20 mouse cellular contexts compared by ENCODE assay signal in the genomic region with DNA sequence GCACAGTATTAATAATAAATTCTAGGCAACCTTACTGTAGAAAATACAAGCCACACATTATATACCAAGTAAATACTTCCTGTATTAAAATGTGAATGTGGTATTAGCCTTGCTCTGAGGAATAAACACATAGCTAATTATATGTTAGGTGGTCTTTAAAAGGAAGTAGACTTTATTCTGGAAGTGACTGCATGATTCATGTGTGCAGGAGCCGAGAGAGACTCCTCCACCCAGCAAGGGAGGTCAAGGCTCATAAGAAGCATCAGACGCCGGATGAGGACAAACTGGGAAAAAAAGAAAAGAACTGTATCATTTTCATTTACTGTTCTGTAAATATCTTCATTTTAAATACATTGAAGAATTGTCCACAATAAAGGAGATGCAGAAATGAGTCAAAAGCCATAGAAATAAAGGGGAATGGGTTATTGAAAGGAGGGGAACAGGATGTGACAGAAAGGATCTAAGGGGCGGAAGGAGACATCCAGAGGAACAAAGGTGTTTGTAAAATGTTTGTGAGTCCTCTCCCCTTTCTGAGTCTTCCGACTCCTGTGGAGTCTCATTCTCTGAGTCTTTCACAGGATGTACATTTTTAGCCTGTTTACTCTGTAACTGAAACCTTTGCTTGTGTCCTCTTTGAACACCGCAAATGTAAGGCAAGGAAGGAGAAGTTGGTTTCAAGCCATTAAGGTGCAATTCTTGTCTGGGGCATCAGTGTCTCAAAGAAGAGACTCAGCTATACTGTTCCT.
DNase-seq lines count a peak whose midpoint lies in the region; ATAC-seq and TF ChIP-seq lines count a peak whose summit lies in the region.
"Had no signal": no experiment of that assay in that cellular context is flagged by ENCODE, and none has a peak within 500 bp of the region (broad histone marks: within the 10 kb centered on the region; RNA-seq: fewer than 3 reads in every experiment).

No protein-coding gene starts in this region.

- TF ChIP-seq POLR2A in thymus, adult 2 months (IDR thresholded peaks at IDR 0.05; ENCODE audit: control insufficient read depth, extremely low read depth, insufficient read depth, low read length, poor library complexity), result no peak
- TF ChIP-seq POLR2A in MEL (IDR thresholded peaks at IDR 0.05; ENCODE audit: control insufficient read depth in 1 of 2, insufficient read depth in 1 of 2, low read depth in 1 of 2, low read length in 2 of 2, poor library complexity in 1 of 2), result 0 out of 4 replicates have a peak, but pooled peaks of 1 of the 2 experiments have one; percentile 13

- TF ChIP-seq RAD21 in MEL (IDR thresholded peaks at IDR 0.05; ENCODE audit: low read depth, low read length), result no peak

- no peaks in the 10 kb centered on the region for H3K27me3 ChIP-seq in thymus, adult 2 months (ENCODE audit: control insufficient read depth, insufficient read depth, low read length)
- no peaks in the 10 kb centered on the region for H3K27me3 ChIP-seq in MEL (ENCODE audit: control insufficient read depth in 1 of 2, insufficient read depth in 2 of 2, low read length in 2 of 2)
- no peaks in the 10 kb centered on the region for H3K27me3 ChIP-seq in splenic B cell, adult 2 months (ENCODE audit: control insufficient read depth, insufficient read depth, low read length, poor library complexity, severe bottlenecking)
- H3K27me3 ChIP-seq: forebrain, embryonic 12.5 days; heart, embryonic 12.5 days; limb, embryonic 13.5 days; neural tube, embryonic 13.5 days had no signal

- H3K4me3 ChIP-seq in thymus, adult 2 months (ENCODE audit: control insufficient read depth, insufficient read depth, low read length), result no peak overlapping the region
- peak overlapping the region; percentile 2 to 31; a peak in 2 of 4 replicates for H3K4me3 ChIP-seq in MEL (ENCODE audit: control insufficient read depth in 1 of 2, insufficient read depth in 1 of 2, low read depth in 2 of 2, low read length in 2 of 2)
- H3K4me3 ChIP-seq: forebrain, embryonic 12.5 days; heart, embryonic 12.5 days; limb, embryonic 13.5 days; neural tube, embryonic 13.5 days had no signal

- peak overlapping the region; percentile 95 for H3K27ac ChIP-seq in thymus, adult 2 months (ENCODE audit: control insufficient read depth, insufficient read depth, low read length)
- H3K27ac ChIP-seq in MEL (ENCODE audit: control insufficient read depth, low read depth, low read length), result peak overlapping the region; percentile 99
- H3K27ac ChIP-seq: forebrain, embryonic 12.5 days; hindbrain, postnatal 0 days; limb, embryonic 13.5 days; neural tube, embryonic 13.5 days had no signal

- H3K79me2 ChIP-seq in MEL (ENCODE audit: control insufficient read depth, insufficient read depth, low read length, poor library complexity), result no peaks in the 10 kb centered on the region; the same call in 1 of the 2 replicates

- no peak for TF ChIP-seq CTCF in thymus, adult 2 months (IDR thresholded peaks at IDR 0.05; ENCODE audit: borderline replicate concordance, control insufficient read depth, extremely low read depth, insufficient read depth, low read length, poor library complexity)
- no peak for TF ChIP-seq CTCF in MEL (IDR thresholded peaks at IDR 0.05 in 2 of 3, conservative IDR thresholded peaks at IDR 0.05 in 1 of 3; ENCODE audit: control insufficient read depth in 1 of 3, insufficient read depth in 1 of 3, low read depth in 2 of 3, low read length in 3 of 3, poor library complexity in 1 of 3, severe bottlenecking in 1 of 3)

- H3K36me3 ChIP-seq in thymus, adult 2 months (ENCODE audit: control insufficient read depth, insufficient read depth, low read length), result no peaks in the 10 kb centered on the region
- peaks cover 0 to 54% of the 10 kb centered on the region in 2 experiments; a peak in 2 of 4 replicates for H3K36me3 ChIP-seq in MEL (ENCODE audit: control insufficient read depth in 1 of 2, insufficient read depth in 2 of 2, low read length in 2 of 2)
- H3K36me3 ChIP-seq in splenic B cell, adult 2 months (ENCODE audit: control insufficient read depth, insufficient read depth, low read length, poor library complexity, severe bottlenecking), result no peaks in the 10 kb centered on the region
- H3K36me3 ChIP-seq: forebrain, embryonic 12.5 days; heart, embryonic 12.5 days; limb, embryonic 13.5 days; neural tube, embryonic 13.5 days had no signal

- 15% methylated on average over 6 of the region's 6 CpGs for whole genome bisulfite sequencing in thymus, adult 2 months

- H3K9ac ChIP-seq in MEL (ENCODE audit: control insufficient read depth, low read depth, low read length, poor library complexity, severe bottlenecking), result peak overlapping the region; percentile 69
- H3K9ac ChIP-seq: forebrain, embryonic 12.5 days; heart, embryonic 12.5 days; limb, embryonic 13.5 days; neural tube, embryonic 13.5 days had no signal

- no peaks in the 10 kb centered on the region for H3K9me3 ChIP-seq in MEL (replicated peaks; ENCODE audit: insufficient read depth, low read length)
- H3K9me3 ChIP-seq: forebrain, embryonic 12.5 days; heart, embryonic 12.5 days; limb, embryonic 13.5 days; neural tube, embryonic 13.5 days had no signal

- DNase-seq in thymus, adult 2 months, result peak; percentile 25
- DNase-seq in thymus, postnatal 4 days, result no peak
- DNase-seq in MEL (ENCODE audit: low read depth, low spot score), result peak; percentile 69
- peak; percentile 15 for DNase-seq in induced T-regulatory cell, adult 2 months (ENCODE audit: low read depth)
- DNase-seq in splenic B cell, adult 2 months (ENCODE audit: low read depth, low spot score), result peak; percentile 50
- no peak for DNase-seq in layer of hippocampus, postnatal 25 days (ENCODE audit: extremely low spot score in 1 of 2, low spot score in 1 of 2)
- DNase-seq: adrenal gland, postnatal 36 days; cerebellum, adult 9-10 months; gastrocnemius, postnatal 25 days; heart, postnatal 36 days; kidney, adult 2 months; kidney, postnatal 36 days; layer of hippocampus, adult 9-11 months; right cerebral cortex, postnatal 25 days had no signal

- TF ChIP-seq EP300 in MEL (IDR thresholded peaks at IDR 0.05; ENCODE audit: low read depth in 1 of 2, low read length in 2 of 2), result no peak

- ATAC-seq in cerebellum, adult (ENCODE audit: insufficient number of reproducible peaks, low FRiP score, low TSS enrichment), result no peak
- ATAC-seq: hindbrain, postnatal 0 days had no signal

- peaks cover 9% of the 10 kb centered on the region for H3K4me1 ChIP-seq in thymus, adult 2 months (replicated peaks; ENCODE audit: control insufficient read depth, insufficient read depth, low read length)
- H3K4me1 ChIP-seq in MEL (ENCODE audit: control insufficient read depth in 1 of 2, insufficient read depth in 2 of 2, low read length in 2 of 2), result peaks cover 33 to 40% of the 10 kb centered on the region in 2 experiments
- H3K4me1 ChIP-seq: heart, embryonic 12.5 days; limb, embryonic 13.5 days; neural tube, embryonic 13.5 days had no signal

TF ChIP-seq in MEL, 35 proteins besides CTCF, POLR2A, EP300 and RAD21:
- TF ChIP-seq MYC (IDR thresholded peaks at IDR 0.05; ENCODE audit: low read depth, low read length) (0 out of 2 replicates have a peak, but pooled peaks have one; percentile 37), NELFE (IDR thresholded peaks at IDR 0.05; ENCODE audit: low read depth, low read length) (no peak), HCFC1 (IDR thresholded peaks at IDR 0.05; ENCODE audit: low read depth, low read length) (0 out of 2 replicates have a peak, but pooled peaks have one; percentile 1), ELF1 (IDR thresholded peaks at IDR 0.05; ENCODE audit: low read depth, low read length) (no peak), CHD1 (IDR thresholded peaks at IDR 0.05; ENCODE audit: low read depth, low read length) (0 out of 2 replicates have a peak, but pooled peaks have one; percentile 15), KAT2A (conservative IDR thresholded peaks at IDR 0.05; ENCODE audit: low read depth, low read length) (no peak)

Comparison
In these comparisons a context has a peak if more than half of its experiments do, and no peak if none do; other contexts are left out.
1. DNase-seq: peak in thymus, adult 2 months (single experiment), MEL (single experiment), induced T-regulatory cell, adult 2 months (single experiment) and splenic B cell, adult 2 months (single experiment); none in thymus, postnatal 4 days (single experiment) and layer of hippocampus, postnatal 25 days (0 of 2).